Mouse (Mus musculus): ENCODE measurements at regions not wholly inside any gene's neighbourhood (a gene's known extent, or its start where the extent isn't known, plus 50 kb on each side); places are given as distances from the start of the nearest gene placed in this dataset.

DNA sequence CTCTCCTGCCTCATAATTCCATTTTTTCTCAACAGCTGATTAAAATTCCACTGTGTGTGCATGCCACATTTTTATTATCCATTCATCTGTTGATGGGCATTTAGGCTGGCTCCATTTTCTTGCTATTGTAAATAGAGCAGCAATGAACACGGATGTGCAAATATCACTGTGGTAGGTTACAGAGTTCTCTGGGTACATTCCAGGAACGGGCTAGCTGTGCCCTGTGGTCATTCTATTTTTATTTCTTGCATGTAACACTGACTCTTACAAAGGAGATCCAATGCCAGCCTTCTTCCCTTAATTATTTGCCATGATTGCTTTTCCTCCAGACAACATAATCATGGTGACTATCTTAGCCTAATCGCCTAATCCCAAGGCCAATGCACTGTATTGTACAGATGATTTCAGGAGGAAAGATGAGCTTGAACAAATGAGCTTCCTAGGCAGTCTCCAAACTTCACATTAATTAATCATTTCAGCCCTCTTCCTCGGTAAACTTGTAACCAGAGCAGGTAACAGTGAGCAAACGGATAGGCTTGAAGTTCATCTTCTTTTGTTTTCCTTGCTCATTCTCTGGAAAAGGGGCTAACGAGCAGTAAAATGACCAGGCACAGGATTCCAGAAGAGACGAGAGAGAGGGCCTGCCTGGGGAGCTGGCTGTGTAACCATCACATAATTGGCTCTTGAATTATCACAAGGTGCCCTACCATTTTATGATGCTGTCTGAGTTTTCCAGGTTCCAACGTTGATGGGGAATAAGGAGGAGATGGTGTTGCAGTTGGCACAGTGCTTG lies 77.6 kb upstream of the Ppp2r3a start:
- H3K27ac ChIP-seq (replicated peaks) = no peak overlapping the region
- H3K4me3 ChIP-seq (ENCODE audit: low read depth, low read length) = no peak overlapping the region
- TF ChIP-seq CTCF (IDR thresholded peaks at IDR 0.05; ENCODE audit: low read depth) (no peak), EP300 (optimal IDR thresholded peaks at IDR 0.05) (no peak)
- WGBS = 67% methylated on average over 8 of the region's 8 CpGs
- H3K27me3 ChIP-seq (ENCODE audit: control insufficient read depth, insufficient read depth, low read length) = no peaks in the 10 kb centered on the region
- H3K4me1 ChIP-seq (replicated peaks; ENCODE audit: control insufficient read depth, insufficient read depth) = no peaks in the 10 kb centered on the region
- H3K9ac ChIP-seq (ENCODE audit: low read length) = no peak overlapping the region
- H3K4me2 ChIP-seq (replicated peaks; ENCODE audit: low read depth) = no peak overlapping the region
- H3K36me3 ChIP-seq (ENCODE audit: control insufficient read depth, insufficient read depth, low read length) = no peaks in the 10 kb centered on the region
- H3K9me3 ChIP-seq (ENCODE audit: control insufficient read depth, low read length) = no peaks in the 10 kb centered on the region
- ATAC-seq (ENCODE audit: low FRiP score, low TSS enrichment) (no peak), DNase-seq (ENCODE audit: low spot score) (no peak)

DNA sequence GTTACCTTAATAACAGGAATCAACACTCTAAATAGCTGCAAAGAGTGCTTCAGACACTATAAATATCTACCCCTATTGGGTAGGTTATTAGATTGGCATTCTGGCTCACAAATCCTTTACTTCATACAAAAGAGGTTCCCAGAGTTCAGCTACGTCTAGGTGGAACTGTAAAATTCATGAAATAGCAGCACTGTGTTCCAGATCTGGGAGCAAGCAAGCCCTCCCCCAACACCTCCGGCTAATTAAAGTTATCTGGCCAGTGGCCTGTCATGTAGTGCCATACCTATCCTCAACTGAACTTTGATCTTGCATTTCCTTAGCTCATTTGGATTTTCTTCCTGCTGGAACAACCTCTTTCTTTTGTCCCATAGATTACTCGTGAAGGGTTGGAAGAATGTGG lies 75.4 kb upstream of the Ppp2r3a start:
- ATAC-seq (ENCODE audit: low FRiP score, low TSS enrichment) (no peak), DNase-seq (ENCODE audit: low spot score) (no peak)
- Histone ChIP-seq H3K9ac (ENCODE audit: low read length) (no peak overlapping the region), H3K9me3 (ENCODE audit: control insufficient read depth, low read length) (no peaks in the 10 kb centered on the region), H3K4me1 (replicated peaks; ENCODE audit: control insufficient read depth, insufficient read depth) (no peaks in the 10 kb centered on the region), H3K36me3 (ENCODE audit: control insufficient read depth, insufficient read depth, low read length) (no peaks in the 10 kb centered on the region), H3K4me2 (replicated peaks; ENCODE audit: low read depth) (no peak overlapping the region), H3K4me3 (ENCODE audit: low read depth, low read length) (no peak overlapping the region), H3K27me3 (ENCODE audit: control insufficient read depth, insufficient read depth, low read length) (no peaks in the 10 kb centered on the region), H3K27ac (replicated peaks) (no peak overlapping the region)
- 57% methylated on average over 3 of the region's 3 CpGs for WGBS
- TF ChIP-seq EP300 (optimal IDR thresholded peaks at IDR 0.05) (no peak), CTCF (IDR thresholded peaks at IDR 0.05; ENCODE audit: low read depth) (no peak)

DNA sequence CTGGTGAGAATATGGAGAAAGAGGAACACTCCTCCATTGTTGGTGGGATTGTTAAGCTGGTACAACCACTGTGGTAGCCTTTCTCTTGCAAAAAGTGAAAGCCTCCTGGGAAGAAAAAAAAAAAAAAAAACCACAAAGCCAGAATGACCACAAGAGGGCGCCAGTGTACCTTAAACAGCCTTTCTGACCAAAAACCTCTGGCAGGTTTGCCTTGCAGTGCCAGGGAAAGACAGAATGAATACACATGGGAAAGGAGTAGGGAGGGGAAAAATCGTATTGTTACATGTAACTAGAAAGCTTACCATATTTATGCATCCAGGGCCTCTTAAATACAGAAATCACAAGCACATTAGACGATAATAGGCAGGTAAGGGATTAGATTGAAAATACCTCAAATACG lies 62.4 kb upstream of the Ppp2r3a start:
- no peaks in the 10 kb centered on the region for H3K27me3 ChIP-seq (ENCODE audit: control insufficient read depth, insufficient read depth, low read length)
- ATAC-seq (ENCODE audit: low FRiP score, low TSS enrichment) = no peak
- 33% methylated on average over 4 of the region's 4 CpGs for WGBS
- H3K36me3 ChIP-seq (ENCODE audit: control insufficient read depth, insufficient read depth, low read length) = no peaks in the 10 kb centered on the region
- no peak overlapping the region for H3K4me2 ChIP-seq (replicated peaks; ENCODE audit: low read depth)
- H3K4me1 ChIP-seq (replicated peaks; ENCODE audit: control insufficient read depth, insufficient read depth) = no peaks in the 10 kb centered on the region
- no peak for TF ChIP-seq EP300 (optimal IDR thresholded peaks at IDR 0.05)
- peak; percentile 91 for TF ChIP-seq CTCF (IDR thresholded peaks at IDR 0.05; ENCODE audit: low read depth)
- H3K4me3 ChIP-seq (ENCODE audit: low read depth, low read length) = no peak overlapping the region
- no peak overlapping the region for H3K27ac ChIP-seq (replicated peaks)
- no peak overlapping the region for H3K9ac ChIP-seq (ENCODE audit: low read length)
- peak; percentile 60 for DNase-seq (ENCODE audit: low spot score)
- no peaks in the 10 kb centered on the region for H3K9me3 ChIP-seq (ENCODE audit: control insufficient read depth, low read length)

DNA sequence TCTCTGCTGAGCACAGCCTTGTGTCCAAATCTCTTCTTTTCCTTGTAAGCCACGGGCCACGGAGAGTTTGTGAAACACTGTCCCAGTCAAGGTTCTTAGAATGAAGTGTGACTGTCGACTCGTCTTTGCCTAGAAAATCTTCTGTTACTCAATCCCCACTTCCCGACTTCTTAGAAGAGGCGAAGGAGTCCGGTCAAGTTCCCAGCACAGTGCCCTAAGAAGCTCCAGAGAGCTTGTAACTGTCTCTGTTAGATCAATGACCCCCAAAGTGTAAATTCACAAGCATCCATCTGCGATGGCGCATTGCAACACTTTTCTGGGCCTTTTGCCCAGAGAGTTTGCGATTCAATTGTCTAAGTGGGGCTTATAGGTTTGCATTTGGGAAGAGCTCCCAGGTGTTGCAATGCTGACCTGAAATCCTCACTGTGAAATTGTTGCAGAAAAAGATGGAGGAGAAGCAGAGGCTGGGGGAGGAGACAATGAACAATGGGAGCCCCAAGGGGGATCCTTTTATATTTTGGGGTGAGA lies 54.9 kb upstream of the Ppp2r3a start:
- Histone ChIP-seq H3K4me2 (replicated peaks; ENCODE audit: low read depth) (no peak overlapping the region), H3K9me3 (ENCODE audit: control insufficient read depth, low read length) (no peaks in the 10 kb centered on the region), H3K27me3 (ENCODE audit: control insufficient read depth, insufficient read depth, low read length) (no peaks in the 10 kb centered on the region), H3K36me3 (ENCODE audit: control insufficient read depth, insufficient read depth, low read length) (no peaks in the 10 kb centered on the region), H3K4me1 (replicated peaks; ENCODE audit: control insufficient read depth, insufficient read depth) (no peaks in the 10 kb centered on the region), H3K4me3 (ENCODE audit: low read depth, low read length) (no peak overlapping the region), H3K9ac (ENCODE audit: low read length) (no peak overlapping the region), H3K27ac (replicated peaks) (no peak overlapping the region)
- DNase-seq (ENCODE audit: low spot score) (no peak), ATAC-seq (ENCODE audit: low FRiP score, low TSS enrichment) (no peak)
- no peak for TF ChIP-seq EP300 (optimal IDR thresholded peaks at IDR 0.05)
- no peak for TF ChIP-seq CTCF (IDR thresholded peaks at IDR 0.05; ENCODE audit: low read depth)
- 76% methylated on average over 10 of the region's 10 CpGs for WGBS

DNA sequence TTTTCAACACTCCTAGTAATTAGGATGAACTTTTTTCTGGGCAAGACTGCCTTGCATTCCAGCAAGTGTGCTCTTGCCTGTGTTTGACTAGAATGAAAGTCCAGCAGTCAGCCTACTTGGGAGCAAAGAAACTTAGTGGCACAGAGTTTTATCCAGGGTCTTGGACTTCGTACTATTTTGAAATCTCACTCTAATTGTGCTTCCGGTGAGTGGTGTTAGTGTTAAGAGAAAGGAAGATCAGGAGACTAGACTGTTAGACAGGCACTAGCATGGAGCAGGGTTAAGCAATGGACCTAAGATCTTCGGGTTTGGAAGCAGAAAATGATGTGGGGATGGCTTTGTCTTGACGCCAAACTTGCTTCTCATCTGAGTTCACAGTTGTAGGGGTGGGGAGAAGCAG lies 54.1 kb upstream of the Ppp2r3a start:
- Histone ChIP-seq H3K4me2 (replicated peaks; ENCODE audit: low read depth) (no peak overlapping the region), H3K27ac (replicated peaks) (no peak overlapping the region), H3K36me3 (ENCODE audit: control insufficient read depth, insufficient read depth, low read length) (no peaks in the 10 kb centered on the region), H3K4me1 (replicated peaks; ENCODE audit: control insufficient read depth, insufficient read depth) (no peaks in the 10 kb centered on the region), H3K9me3 (ENCODE audit: control insufficient read depth, low read length) (no peaks in the 10 kb centered on the region), H3K9ac (ENCODE audit: low read length) (no peak overlapping the region), H3K4me3 (ENCODE audit: low read depth, low read length) (no peak overlapping the region), H3K27me3 (ENCODE audit: control insufficient read depth, insufficient read depth, low read length) (no peaks in the 10 kb centered on the region)
- 82% methylated on average over 4 of the region's 4 CpGs for WGBS
- DNase-seq (ENCODE audit: low spot score) (no peak), ATAC-seq (ENCODE audit: low FRiP score, low TSS enrichment) (no peak)
- TF ChIP-seq CTCF (IDR thresholded peaks at IDR 0.05; ENCODE audit: low read depth) = no peak
- TF ChIP-seq EP300 (optimal IDR thresholded peaks at IDR 0.05) = no peak
